ENCODE assay signal across 15 mouse cellular contexts in the genomic region with DNA sequence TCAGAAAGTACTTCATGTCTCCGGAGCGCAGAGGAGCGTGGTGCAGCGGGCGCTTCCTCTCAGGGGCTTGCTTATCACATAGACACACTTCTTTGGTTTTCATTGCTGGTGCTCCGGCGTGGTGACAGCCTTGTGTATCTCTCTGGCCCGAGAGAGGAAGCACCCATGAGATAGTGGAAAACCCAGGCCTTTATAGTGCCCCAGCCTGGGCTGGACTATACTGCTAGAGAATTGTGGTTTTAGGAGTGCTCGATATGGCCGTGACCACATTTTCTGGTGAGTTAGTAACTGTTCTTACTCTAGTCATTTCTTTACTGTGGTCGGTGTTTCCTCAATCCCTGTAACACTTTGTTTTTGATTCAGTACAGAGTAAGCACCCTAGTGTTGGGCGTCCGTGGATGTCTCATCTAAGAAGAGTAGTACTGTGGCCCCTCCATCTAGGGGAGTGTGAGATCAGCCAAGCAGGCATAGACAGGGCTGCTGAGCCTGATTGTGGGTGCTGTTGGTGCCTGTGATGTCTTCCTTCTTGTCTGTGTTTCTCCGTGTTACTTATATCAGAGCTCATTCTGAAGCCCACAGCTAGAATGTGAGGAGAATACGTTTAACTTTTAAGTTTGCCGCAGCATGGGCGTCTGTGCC.
DNase-seq lines count a peak whose midpoint lies in the region; ATAC-seq and TF ChIP-seq lines count a peak whose summit lies in the region.
"Had no signal": no experiment of that assay in that cellular context is flagged by ENCODE, and none has a peak within 500 bp of the region (broad histone marks: within the 10 kb centered on the region; RNA-seq: fewer than 3 reads in every experiment).

No protein-coding gene starts in this region.

- no peaks in the 10 kb centered on the region for H3K9me3 ChIP-seq in heart, embryonic 13.5 days
- H3K9me3 ChIP-seq in MEL (replicated peaks; ENCODE audit: insufficient read depth, low read length) = no peaks in the 10 kb centered on the region
- H3K9me3 ChIP-seq in liver, embryonic 16.5 days (replicated peaks; ENCODE audit: control insufficient read depth, low read length) = no peaks in the 10 kb centered on the region
- H3K9me3 ChIP-seq: midbrain, embryonic 13.5 days; neural tube, embryonic 12.5 days had no signal

- no peak for ATAC-seq in heart, embryonic 13.5 days (ENCODE audit: extremely low read depth, insufficient number of reproducible peaks, low FRiP score, low TSS enrichment)
- peak; percentile 58 for ATAC-seq in granulocyte monocyte progenitor cell, adult 5-6 weeks (replicated peaks; ENCODE audit: poor library complexity, severe bottlenecking)
- ATAC-seq in liver, embryonic 16.5 days (ENCODE audit: low read depth) = peak; percentile 92
- ATAC-seq: CD4-positive, CD25-positive, alpha-beta regulatory T cell, adult 4 months; intestine, embryonic 16.5 days; midbrain, embryonic 13.5 days had no signal

- 0 out of 2 replicates have a peak overlapping the region, but pooled peaks have one; percentile 7 for H3K4me2 ChIP-seq in heart, embryonic 13.5 days
- H3K4me2 ChIP-seq in liver, embryonic 16.5 days (ENCODE audit: low read depth, low read length) = peak overlapping the region; percentile 47
- H3K4me2 ChIP-seq: midbrain, embryonic 13.5 days; neural tube, embryonic 12.5 days had no signal

- no peak overlapping the region for H3K9ac ChIP-seq in heart, embryonic 13.5 days
- peak overlapping the region; percentile 24; the same call in 1 of the 2 replicates for H3K9ac ChIP-seq in MEL (ENCODE audit: control insufficient read depth, low read depth, low read length, poor library complexity, severe bottlenecking)
- H3K9ac ChIP-seq in liver, embryonic 16.5 days (ENCODE audit: low read depth, low read length) = peak overlapping the region; percentile 36; the same call in 1 of the 2 replicates
- H3K9ac ChIP-seq: midbrain, embryonic 13.5 days; neural tube, embryonic 12.5 days had no signal

- H3K4me3 ChIP-seq in heart, embryonic 13.5 days = no peak overlapping the region
- peak overlapping the region in 1 of 2 experiments; percentile 4; a peak in 1 of 4 replicates for H3K4me3 ChIP-seq in MEL (ENCODE audit: control insufficient read depth in 1 of 2, insufficient read depth in 1 of 2, low read depth in 2 of 2, low read length in 2 of 2)
- H3K4me3 ChIP-seq in liver, embryonic 16.5 days (ENCODE audit: low read depth, low read length) = 0 out of 2 replicates have a peak overlapping the region, but pooled peaks have one; percentile 5
- no peak overlapping the region for H3K4me3 ChIP-seq in kidney, adult 2 months (ENCODE audit: insufficient read depth, low read depth, low read length)
- H3K4me3 ChIP-seq: midbrain, embryonic 13.5 days; neural tube, embryonic 12.5 days had no signal

- intact Hi-C loops in heart, postnatal 14 days (cut with DNase I) = no loop called here

- 36% methylated on average over 17 of the region's 17 CpGs for WGBS in heart, embryonic 13.5 days
- 24% methylated on average over 17 of the region's 17 CpGs for WGBS in liver, embryonic 16.5 days (ENCODE audit: insufficient replicate concordance)
- WGBS in kidney, adult 2 months = 82% methylated on average over 17 of the region's 17 CpGs

- H3K27ac ChIP-seq in heart, embryonic 13.5 days (replicated peaks) = no peak overlapping the region
- H3K27ac ChIP-seq in MEL (ENCODE audit: control insufficient read depth, low read depth, low read length) = peak overlapping the region; percentile 60
- H3K27ac ChIP-seq in liver, embryonic 16.5 days (ENCODE audit: low read length) = peak overlapping the region; percentile 74
- no peak overlapping the region for H3K27ac ChIP-seq in kidney, adult 2 months (ENCODE audit: insufficient read depth, low read depth, low read length)
- H3K27ac ChIP-seq: midbrain, embryonic 13.5 days; neural tube, embryonic 12.5 days had no signal

- no peak for TF ChIP-seq RAD21 in MEL (IDR thresholded peaks at IDR 0.05; ENCODE audit: low read depth, low read length)

- TF ChIP-seq POLR2A in MEL (IDR thresholded peaks at IDR 0.05; ENCODE audit: control insufficient read depth in 1 of 2, insufficient read depth in 1 of 2, low read depth in 1 of 2, low read length in 2 of 2, poor library complexity in 1 of 2) = no peak
- no peak for TF ChIP-seq POLR2A in kidney, adult 2 months (IDR thresholded peaks at IDR 0.05; ENCODE audit: low read depth, low read length)

- no peaks in the 10 kb centered on the region for H3K79me2 ChIP-seq in MEL (ENCODE audit: control insufficient read depth, insufficient read depth, low read length, poor library complexity)

- TF ChIP-seq EP300 in MEL (IDR thresholded peaks at IDR 0.05; ENCODE audit: low read depth in 1 of 2, low read length in 2 of 2) = peak; percentile 93 to 94

- H3K4me1 ChIP-seq in heart, embryonic 13.5 days = peaks cover 14% of the 10 kb centered on the region
- H3K4me1 ChIP-seq in MEL (ENCODE audit: control insufficient read depth in 1 of 2, insufficient read depth in 2 of 2, low read length in 2 of 2) = peaks cover 3 to 22% of the 10 kb centered on the region in 2 experiments; a peak in 3 of 4 replicates
- peaks cover 25% of the 10 kb centered on the region for H3K4me1 ChIP-seq in liver, embryonic 16.5 days (ENCODE audit: control insufficient read depth, low read depth, low read length)
- no peaks in the 10 kb centered on the region for H3K4me1 ChIP-seq in kidney, adult 2 months (ENCODE audit: control insufficient read depth, insufficient read depth, low read length)
- H3K4me1 ChIP-seq: neural tube, embryonic 12.5 days had no signal

- TF ChIP-seq CTCF in MEL (IDR thresholded peaks at IDR 0.05 in 2 of 3, conservative IDR thresholded peaks at IDR 0.05 in 1 of 3; ENCODE audit: control insufficient read depth in 1 of 3, insufficient read depth in 1 of 3, low read depth in 2 of 3, low read length in 3 of 3, poor library complexity in 1 of 3, severe bottlenecking in 1 of 3) = no peak
- no peak for TF ChIP-seq CTCF in kidney, adult 2 months (conservative IDR thresholded peaks at IDR 0.05; ENCODE audit: insufficient read depth, insufficient read length, low read depth, low read length)

- H3K27me3 ChIP-seq in heart, embryonic 13.5 days (replicated peaks) = peaks cover 69% of the 10 kb centered on the region
- no peaks in the 10 kb centered on the region for H3K27me3 ChIP-seq in MEL (ENCODE audit: control insufficient read depth in 1 of 2, insufficient read depth in 2 of 2, low read length in 2 of 2)
- no peaks in the 10 kb centered on the region for H3K27me3 ChIP-seq in liver, embryonic 16.5 days (ENCODE audit: control insufficient read depth, insufficient read depth, low read depth, low read length)
- H3K27me3 ChIP-seq in kidney, adult 2 months (replicated peaks; ENCODE audit: control insufficient read depth, insufficient read depth, low read length) = no peaks in the 10 kb centered on the region
- H3K27me3 ChIP-seq: midbrain, embryonic 13.5 days; neural tube, embryonic 12.5 days had no signal

- DNase-seq in heart, postnatal 14 days = no peak
- peak; percentile 96 for DNase-seq in MEL (ENCODE audit: low read depth, low spot score)
- DNase-seq in ovary, adult 18-20 months (ENCODE audit: low spot score) = no peak
- no peak for DNase-seq in kidney, adult 2 months
- no peak for DNase-seq in layer of hippocampus, postnatal 10 days (ENCODE audit: low spot score in 2 of 2)
- DNase-seq: adrenal gland, postnatal 36 days; cerebellum, postnatal 14 days; lung, adult 2 months had no signal

- H3K36me3 ChIP-seq in heart, embryonic 13.5 days = no peaks in the 10 kb centered on the region
- H3K36me3 ChIP-seq in MEL (ENCODE audit: control insufficient read depth in 1 of 2, insufficient read depth in 2 of 2, low read length in 2 of 2) = peaks cover 0 to 15% of the 10 kb centered on the region in 2 experiments; a peak in 2 of 4 replicates
- no peaks in the 10 kb centered on the region for H3K36me3 ChIP-seq in liver, embryonic 16.5 days (ENCODE audit: control insufficient read depth, insufficient read depth)
- no peaks in the 10 kb centered on the region for H3K36me3 ChIP-seq in kidney, adult 2 months (ENCODE audit: control insufficient read depth, insufficient read depth, low read length)
- H3K36me3 ChIP-seq: midbrain, embryonic 13.5 days; neural tube, embryonic 12.5 days had no signal

TF ChIP-seq in MEL, 35 proteins besides CTCF, POLR2A, EP300 and RAD21:
- TF ChIP-seq GATA1 (IDR thresholded peaks at IDR 0.05; ENCODE audit: low read depth, low read length) (peak; percentile 95), CHD2 (IDR thresholded peaks at IDR 0.05; ENCODE audit: low read length) (no peak), MAX (IDR thresholded peaks at IDR 0.05; ENCODE audit: low read length) (peak; percentile 68; the same call in 1 of the 2 replicates), UBTF (IDR thresholded peaks at IDR 0.05; ENCODE audit: borderline replicate concordance, insufficient read depth, low read depth, low read length) (0 out of 2 replicates have a peak, but pooled peaks have one; percentile 82), RCOR1 (IDR thresholded peaks at IDR 0.05; ENCODE audit: low read depth, low read length) (peak; percentile 95), ZKSCAN1 (IDR thresholded peaks at IDR 0.05; ENCODE audit: low read depth, low read length) (no peak), TAL1 (IDR thresholded peaks at IDR 0.05; ENCODE audit: low read length) (peak; percentile 84), MAFK (IDR thresholded peaks at IDR 0.05; ENCODE audit: borderline replicate concordance, low read depth, low read length) (peak; percentile 70), POLR2AphosphoS2 (IDR thresholded peaks at IDR 0.05; ENCODE audit: low read length) (no peak), ETS1 (IDR thresholded peaks at IDR 0.05; ENCODE audit: low read depth, low read length) (peak; percentile 79), TCF12 (IDR thresholded peaks at IDR 0.05; ENCODE audit: low read depth, low read length) (peak; percentile 95), MXI1 (IDR thresholded peaks at IDR 0.05; ENCODE audit: low read depth, low read length) (peak; percentile 71), MYB (IDR thresholded peaks at IDR 0.05; ENCODE audit: low read depth, low read length) (peak; percentile 40; the same call in 1 of the 2 replicates), SIN3A (IDR thresholded peaks at IDR 0.05; ENCODE audit: low read length) (peak; percentile 63), NRF1 (IDR thresholded peaks at IDR 0.05; ENCODE audit: insufficient read depth, low read depth, low read length, poor library complexity, severe bottlenecking) (no peak), TBP (IDR thresholded peaks at IDR 0.05; ENCODE audit: low read depth, low read length) (peak; percentile 91), MYC (IDR thresholded peaks at IDR 0.05; ENCODE audit: low read depth, low read length) (peak; percentile 85), HCFC1 (IDR thresholded peaks at IDR 0.05; ENCODE audit: low read depth, low read length) (0 out of 2 replicates have a peak, but pooled peaks have one; percentile 22)

Comparison
In these comparisons a context has a peak if more than half of its experiments do, and no peak if none do; other contexts are left out.
1. H3K27ac ChIP-seq: peak in MEL (single experiment) and liver, embryonic 16.5 days (single experiment); none in heart, embryonic 13.5 days (single experiment) and kidney, adult 2 months (single experiment).